Mouse (Mus musculus) right cerebral cortex, adult 18-20 months (tissue): ENCODE results near the gene Leng8.
"Not testable (repeated sequence)": the region's sequence is repeated elsewhere in the genome, so short reads cannot be mapped to it uniquely, and the experiment has no call there.

Experiments used
- DNase-seq: peaks from one replicate; pipeline ENCODE4 v3.0.0; 2022; ENCODE audit warnings: mixed read lengths

Gene Leng8

GRCm38 (mm10) chr7:4148341-4149208, 11.7 kb downstream of the Leng8 start:
- no peak for DNase-seq

- peak; percentile 90 for DNase-seq
These were observed 12.6 kb downstream of the Leng8 start for GRCm38 (mm10) chr7:4149209-4150054.

- DNase-seq: no peak
These were observed 13.3 kb downstream of the Leng8 start, which contains the start of gene Leng9 for GRCm38 (mm10) chr7:4150059-4150541. Gene Leng9 (minus strand): TSS chr7:4150374.

GRCm38 (mm10) chr7:4150811-4151221, 14.0 kb downstream of the Leng8 start:
- peak; percentile 61 for DNase-seq

GRCm38 (mm10) chr7:4151241-4151640, 14.4 kb downstream of the Leng8 start:
- no peak for DNase-seq

GRCm38 (mm10) chr7:4154356-4154755, 17.5 kb downstream of the Leng8 start:
- DNase-seq: no peak

GRCm38 (mm10) chr7:4154976-4155375, 18.1 kb downstream of the Leng8 start:
- no peak for DNase-seq

GRCm38 (mm10) chr7:4161596-4161995, 24.8 kb downstream of the Leng8 start:
- DNase-seq: not testable (repeated sequence)

- no peak for DNase-seq
These were observed 26.8 kb downstream of the Leng8 start for GRCm38 (mm10) chr7:4163571-4164072.

GRCm38 (mm10) chr7:4164090-4164910, 27.5 kb downstream of the Leng8 start, which contains the start of gene Cdc42ep5:
Gene Cdc42ep5 (minus strand): TSS chr7:4164860.
- DNase-seq: no peak

GRCm38 (mm10) chr7:4165286-4165685, 28.4 kb downstream of the Leng8 start:
- no peak for DNase-seq

GRCm38 (mm10) chr7:4167098-4167497, 30.3 kb downstream of the Leng8 start:
- no peak for DNase-seq

GRCm38 (mm10) chr7:4170193-4170938, 33.5 kb downstream of the Leng8 start:
- no peak for DNase-seq

GRCm38 (mm10) chr7:4178438-4178837, 41.6 kb downstream of the Leng8 start:
- no peak for DNase-seq
